In the genomic region with DNA sequence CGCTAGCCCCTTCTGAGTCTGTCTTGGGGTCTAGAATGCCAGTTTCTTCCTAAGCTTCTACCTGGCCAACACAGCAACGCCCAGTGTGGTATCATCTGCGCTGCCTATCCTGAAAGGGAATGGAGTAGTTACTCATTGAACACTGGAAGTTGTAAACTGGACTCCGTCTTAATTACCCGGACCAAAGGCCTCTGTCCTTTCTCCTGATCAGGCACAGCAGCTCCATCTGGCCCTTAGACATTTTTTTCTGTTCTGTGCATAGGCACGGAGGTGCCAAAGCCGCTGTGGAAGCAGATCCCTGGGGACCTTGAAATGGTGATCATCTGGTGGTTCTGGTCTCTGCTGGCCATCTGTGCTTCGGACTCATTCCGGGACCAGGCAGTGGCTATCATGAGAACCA, we compare ENCODE assay signal across 18 mouse cellular contexts. TPM values are rescaled to one million over a fixed set of nuclear protein-coding genes. Genes with fewer than 3 reads are reported as not detected.
"Had no signal": no experiment of that assay in that cellular context is flagged by ENCODE, and none has a peak within 500 bp of the region (broad histone marks: within the 10 kb centered on the region; RNA-seq: fewer than 3 reads in every experiment).

No protein-coding gene starts in this region.

- H3K36me3 ChIP-seq: limb, embryonic 12.5 days; liver, embryonic 13.5 days; lung, embryonic 15.5 days; midbrain, embryonic 15.5 days; neural tube, embryonic 12.5 days; stomach, embryonic 15.5 days had no signal

- H3K4me3 ChIP-seq: limb, embryonic 12.5 days; liver, embryonic 13.5 days; lung, embryonic 15.5 days; megakaryocyte, embryonic 14.5 days; midbrain, embryonic 15.5 days; neural tube, embryonic 12.5 days; stomach, embryonic 15.5 days had no signal

- H3K9ac ChIP-seq: limb, embryonic 12.5 days; liver, embryonic 13.5 days; liver, postnatal 0 days; lung, embryonic 15.5 days; midbrain, embryonic 15.5 days; neural tube, embryonic 12.5 days; stomach, embryonic 15.5 days had no signal

- ATAC-seq: hindbrain, postnatal 0 days; liver, postnatal 0 days; midbrain, embryonic 15.5 days had no signal

- H3K4me2 ChIP-seq: limb, embryonic 12.5 days; liver, embryonic 13.5 days; lung, embryonic 15.5 days; midbrain, embryonic 11.5 days; midbrain, embryonic 15.5 days; neural tube, embryonic 12.5 days; stomach, embryonic 15.5 days had no signal

- H3K9me3 ChIP-seq: limb, embryonic 12.5 days; liver, embryonic 13.5 days; lung, embryonic 15.5 days; megakaryocyte, embryonic 14.5 days; midbrain, embryonic 15.5 days; neural tube, embryonic 12.5 days; stomach, embryonic 15.5 days had no signal

- H3K27ac ChIP-seq: hindbrain, postnatal 0 days; limb, embryonic 12.5 days; liver, embryonic 13.5 days; lung, embryonic 15.5 days; macrophage; midbrain, embryonic 15.5 days; neural tube, embryonic 12.5 days; stomach, embryonic 15.5 days had no signal

- H3K27me3 ChIP-seq: limb, embryonic 12.5 days; lung, embryonic 15.5 days; midbrain, embryonic 15.5 days; neural tube, embryonic 12.5 days; stomach, embryonic 15.5 days had no signal

- H3K4me1 ChIP-seq: neural tube, embryonic 12.5 days had no signal

- DNase-seq: layer of hippocampus, adult 9-11 months; layer of hippocampus, postnatal 36 days; liver; liver, embryonic 13.5 days; liver, postnatal 0 days; lung, postnatal 14 days; spleen, adult 18-20 months; thymus, adult 2 months; thymus, postnatal 25 days had no signal

RNA-seq across cellular contexts. Expression of a gene that starts 7.7 kb away (rescaled TPM):
- polyA plus RNA-seq: macrophage had no signal

RNA-seq across cellular contexts. Expression of a gene that starts 35.7 kb away (rescaled TPM):
- polyA plus RNA-seq: macrophage had no signal
